In genomic region chr10:69398763-69399590, GRCm38 (mm10) we compare ENCODE assay signal across 8 mouse cellular contexts. TPM values are rescaled to one million over a fixed set of nuclear protein-coding genes. Genes with fewer than 3 reads are reported as not detected.
DNase-seq lines count a peak whose midpoint lies in the region; ATAC-seq and TF ChIP-seq lines count a peak whose summit lies in the region.

TSS of gene Ank3 (plus strand) at chr10:69398773.

- peaks cover 2% of the 10 kb centered on the region; the same call in 1 of the 2 replicates for H3K9me3 ChIP-seq in megakaryocyte, embryonic 14.5 days
- no peaks in the 10 kb centered on the region for H3K9me3 ChIP-seq in embryonic facial prominence, embryonic 13.5 days
- H3K9me3 ChIP-seq in heart, postnatal 0 days (replicated peaks; ENCODE audit: control insufficient read depth, low read length) = no peaks in the 10 kb centered on the region
- no peaks in the 10 kb centered on the region for H3K9me3 ChIP-seq in lung, embryonic 16.5 days (ENCODE audit: control insufficient read depth, low read length)

- H3K27me3 ChIP-seq in megakaryocyte, embryonic 14.5 days (replicated peaks) = peaks cover 56% of the 10 kb centered on the region
- peaks cover 62% of the 10 kb centered on the region for H3K27me3 ChIP-seq in embryonic facial prominence, embryonic 13.5 days
- H3K27me3 ChIP-seq in heart, postnatal 0 days (ENCODE audit: control insufficient read depth, insufficient read depth, low read length) = peaks cover 33% of the 10 kb centered on the region
- H3K27me3 ChIP-seq in lung, embryonic 16.5 days (ENCODE audit: control insufficient read depth, insufficient read depth, low read depth, low read length) = peaks cover 28% of the 10 kb centered on the region
- H3K27me3 ChIP-seq in small intestine, adult 2 months (ENCODE audit: control insufficient read depth, insufficient read depth, low read length) = peaks cover 23% of the 10 kb centered on the region

- peaks cover 20% of the 10 kb centered on the region for H3K4me1 ChIP-seq in megakaryocyte, embryonic 14.5 days
- H3K4me1 ChIP-seq in embryonic facial prominence, embryonic 13.5 days = peaks cover 24% of the 10 kb centered on the region
- H3K4me1 ChIP-seq in heart, postnatal 0 days (ENCODE audit: control insufficient read depth, insufficient read depth) = peaks cover 24% of the 10 kb centered on the region
- H3K4me1 ChIP-seq in lung, embryonic 16.5 days (replicated peaks; ENCODE audit: control insufficient read depth, insufficient read depth, low read length) = peaks cover 3% of the 10 kb centered on the region
- H3K4me1 ChIP-seq in small intestine, adult 2 months (ENCODE audit: control insufficient read depth, insufficient read depth, insufficient read length, low read length) = peaks cover 3% of the 10 kb centered on the region; the same call in 1 of the 2 replicates

- H3K4me2 ChIP-seq in embryonic facial prominence, embryonic 13.5 days = peak within 1 kb of the TSS; percentile 100
- peak within 1 kb of the TSS; percentile 100 for H3K4me2 ChIP-seq in heart, postnatal 0 days (ENCODE audit: low read depth, low read length)
- H3K4me2 ChIP-seq in lung, embryonic 16.5 days (ENCODE audit: low read depth, low read length) = peak within 1 kb of the TSS; percentile 97

- DNase-seq in heart, postnatal 0 days (ENCODE audit: low spot score) = no peak
- peak; percentile 65 to 83 for DNase-seq in kidney, postnatal 25 days
- no peak for DNase-seq in B cell, adult 2 months

- H3K9ac ChIP-seq in embryonic facial prominence, embryonic 13.5 days = peak within 1 kb of the TSS; percentile 71
- peak within 1 kb of the TSS; percentile 47 for H3K9ac ChIP-seq in heart, postnatal 0 days (replicated peaks; ENCODE audit: low read depth, low read length)
- H3K9ac ChIP-seq in lung, embryonic 16.5 days (ENCODE audit: low read length) = peak within 1 kb of the TSS; percentile 78

- H3K36me3 ChIP-seq in megakaryocyte, embryonic 14.5 days (replicated peaks; ENCODE audit: low read length) = no peaks in the 10 kb centered on the region
- H3K36me3 ChIP-seq in embryonic facial prominence, embryonic 13.5 days = no peaks in the 10 kb centered on the region
- no peaks in the 10 kb centered on the region for H3K36me3 ChIP-seq in heart, postnatal 0 days (replicated peaks; ENCODE audit: control insufficient read depth, insufficient read depth, low read length)
- no peaks in the 10 kb centered on the region for H3K36me3 ChIP-seq in lung, embryonic 16.5 days (ENCODE audit: control insufficient read depth, insufficient read depth, low read length)
- no peaks in the 10 kb centered on the region for H3K36me3 ChIP-seq in small intestine, adult 2 months (ENCODE audit: control insufficient read depth, insufficient read depth, low read length)

- WGBS in embryonic facial prominence, embryonic 13.5 days = under 1% methylated on average over 70 of the region's 77 CpGs
- WGBS in heart, postnatal 0 days = under 1% methylated on average over 77 of the region's 77 CpGs
- under 1% methylated on average over 71 of the region's 77 CpGs for WGBS in lung, embryonic 16.5 days
- under 1% methylated on average over 77 of the region's 77 CpGs for WGBS in small intestine, adult 2 months

- TF ChIP-seq POLR2A in small intestine, adult 2 months (IDR thresholded peaks at IDR 0.05; ENCODE audit: low read depth, low read length) = no peak

- H3K27ac ChIP-seq in embryonic facial prominence, embryonic 13.5 days = no peak within 1 kb of the TSS
- no peak within 1 kb of the TSS for H3K27ac ChIP-seq in heart, postnatal 0 days (ENCODE audit: low read depth)
- H3K27ac ChIP-seq in lung, embryonic 16.5 days (ENCODE audit: low read length) = no peak within 1 kb of the TSS
- H3K27ac ChIP-seq in small intestine, adult 2 months (ENCODE audit: insufficient read depth, low read depth, low read length) = no peak within 1 kb of the TSS

- ATAC-seq in megakaryocyte, adult 5-6 weeks (ENCODE audit: poor library complexity, severe bottlenecking) = no peak
- peak; percentile 80 for ATAC-seq in embryonic facial prominence, embryonic 13.5 days (ENCODE audit: insufficient number of reproducible peaks, insufficient read depth, low FRiP score, low TSS enrichment, low read depth)
- ATAC-seq in heart, postnatal 0 days (ENCODE audit: insufficient read depth, low read depth) = no peak
- peak; percentile 92 for ATAC-seq in lung, embryonic 16.5 days (ENCODE audit: low read depth)

- TF ChIP-seq EP300 in heart, postnatal 0 days (IDR thresholded peaks at IDR 0.05; ENCODE audit: low read depth) = no peak

- peak within 1 kb of the TSS; percentile 90 for H3K4me3 ChIP-seq in megakaryocyte, embryonic 14.5 days (replicated peaks)
- H3K4me3 ChIP-seq in embryonic facial prominence, embryonic 13.5 days = peak within 1 kb of the TSS; percentile 66
- H3K4me3 ChIP-seq in heart, postnatal 0 days (ENCODE audit: low read depth, low read length) = peak within 1 kb of the TSS; percentile 80
- peak within 1 kb of the TSS; percentile 80 for H3K4me3 ChIP-seq in lung, embryonic 16.5 days (ENCODE audit: low read length)
- peak within 1 kb of the TSS; percentile 70 for H3K4me3 ChIP-seq in small intestine, adult 2 months (ENCODE audit: low read depth, low read length)

- no peak for TF ChIP-seq CTCF in heart, postnatal 0 days (IDR thresholded peaks at IDR 0.05; ENCODE audit: low read depth)
- no peak for TF ChIP-seq CTCF in small intestine, adult 2 months (IDR thresholded peaks at IDR 0.05; ENCODE audit: extremely low read depth, insufficient read length, insufficient replicate concordance, low read depth, low read length)

RNA-seq across cellular contexts. Expression of gene Ank3, which starts in this region (rescaled TPM):
- polyA plus RNA-seq in megakaryocyte, embryonic 14.5 days (2012; ENCODE audit: insufficient read depth, low replicate concordance) = 0.93 and 4.4 TPM in 2 replicates
- not detected in 2 replicates for total RNA-seq in megakaryocyte, adult 5-6 weeks (2015)
- total RNA-seq in megakaryocyte, adult 5-6 weeks (2017) = 0.33 TPM in 1 of 2 replicates, not detected in the other
- 30.3 and 32.3 TPM in 2 replicates for polyA plus RNA-seq in embryonic facial prominence, embryonic 13.5 days (2015; fragmentation: Nextera tagmentation; extraction: Ambion mirVana)
- 64.7 and 92.0 TPM in 2 replicates for total RNA-seq in heart, postnatal 0 days (2014; rRNA removed; ENCODE audit: low replicate concordance)
- polyA plus RNA-seq in heart, postnatal 0 days (2015; fragmentation: Nextera tagmentation; extraction: Ambion mirVana) = 23.4 and 23.8 TPM in 2 replicates
- polyA plus RNA-seq in lung, embryonic 16.5 days (2015; fragmentation: Nextera tagmentation; extraction: Ambion mirVana) = 19.0 and 20.3 TPM in 2 replicates
- polyA plus RNA-seq in small intestine, adult 2 months (2012; rRNA removed) = 5.1 and 9.3 TPM in 2 replicates

Comparison
In these comparisons a context has a peak if more than half of its experiments do, and no peak if none do; other contexts are left out.
1. RNA of gene Ank3 (total RNA-seq): 64.7 to 92.0 TPM in heart, postnatal 0 days; 0.33 TPM in megakaryocyte, adult 5-6 weeks; every median in the first group is over 10 times any median in the second.
2. ATAC-seq: peak in embryonic facial prominence, embryonic 13.5 days (single experiment) and lung, embryonic 16.5 days (single experiment); none in megakaryocyte, adult 5-6 weeks (single experiment) and heart, postnatal 0 days (single experiment).
3. DNase-seq: peak in kidney, postnatal 25 days (2 of 2); none in heart, postnatal 0 days (single experiment) and B cell, adult 2 months (0 of 2).
4. Peak in every context shown above with its lines, with median percentiles within 50 percentile points of each other: H3K4me3 ChIP-seq, H3K4me2 ChIP-seq and H3K9ac ChIP-seq.